23 mouse cellular contexts compared by ENCODE assay signal in the genomic region with DNA sequence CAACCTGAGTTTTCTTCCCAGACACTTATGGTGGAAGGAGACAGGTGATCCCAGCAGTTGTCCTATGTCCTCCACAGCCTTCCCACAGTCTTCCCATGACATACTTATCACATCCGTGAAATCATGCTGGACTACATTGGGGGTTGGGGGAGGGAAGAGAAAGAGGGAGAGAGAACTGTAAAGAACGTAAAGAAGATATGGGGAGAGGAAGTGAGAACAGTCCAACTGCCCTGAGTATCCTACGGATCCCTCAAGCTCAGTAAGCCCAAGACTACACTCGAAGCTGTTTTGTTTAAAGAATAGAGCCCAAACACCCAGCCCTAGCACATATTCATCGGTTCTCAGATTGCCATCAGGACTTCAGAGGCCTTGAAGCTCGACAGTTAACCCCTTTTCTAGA. TPM values are rescaled to one million over a fixed set of nuclear protein-coding genes. Genes with fewer than 3 reads are reported as not detected.
"Had no signal": no experiment of that assay in that cellular context is flagged by ENCODE, and none has a peak within 500 bp of the region (broad histone marks: within the 10 kb centered on the region; RNA-seq: fewer than 3 reads in every experiment).

No protein-coding gene starts in this region.

- H3K4me3 ChIP-seq: limb, embryonic 15.5 days; liver, embryonic 13.5 days; midbrain, embryonic 15.5 days; neural tube, embryonic 12.5 days had no signal

- H3K4me1 ChIP-seq: neural tube, embryonic 12.5 days had no signal

- H3K9ac ChIP-seq: limb, embryonic 15.5 days; liver, embryonic 13.5 days; midbrain, embryonic 15.5 days; neural tube, embryonic 12.5 days had no signal

- H3K27ac ChIP-seq: limb, embryonic 15.5 days; midbrain, embryonic 15.5 days; neural tube, embryonic 12.5 days; stomach, postnatal 0 days had no signal

- ATAC-seq: midbrain, embryonic 15.5 days had no signal

- H3K27me3 ChIP-seq: limb, embryonic 15.5 days; liver, embryonic 13.5 days; megakaryocyte, embryonic 14.5 days; midbrain, embryonic 15.5 days; neural tube, embryonic 12.5 days had no signal

- H3K4me2 ChIP-seq: limb, embryonic 15.5 days; liver, embryonic 13.5 days; midbrain, embryonic 11.5 days; midbrain, embryonic 15.5 days; neural tube, embryonic 12.5 days had no signal

- H3K9me3 ChIP-seq: limb, embryonic 15.5 days; liver, embryonic 13.5 days; megakaryocyte, embryonic 14.5 days; midbrain, embryonic 15.5 days; neural tube, embryonic 12.5 days had no signal

- DNase-seq: kidney, adult 2 months; kidney, postnatal 36 days; layer of hippocampus, adult 9-11 months; layer of hippocampus, postnatal 36 days; liver, embryonic 13.5 days; lung, adult 18-20 months; retina, postnatal 1 day; right cerebral cortex, postnatal 4 days had no signal

RNA-seq across cellular contexts. Expression of a gene that starts 30.7 kb away (rescaled TPM):
- total RNA-seq: monocyte, adult 5-6 weeks; neutrophil, adult 5-6 weeks had no signal

RNA-seq across cellular contexts. Expression of a gene that starts 39.5 kb away (rescaled TPM):
- total RNA-seq: layer of hippocampus, adult 18-20 months; layer of hippocampus, postnatal 36 days; left cerebral cortex, adult 8-10 months; left cerebral cortex, postnatal 25 days; monocyte, adult 5-6 weeks; neutrophil, adult 5-6 weeks had no signal
- polyA plus RNA-seq: kidney, adult 2 months; kidney, embryonic 16.5 days; limb, embryonic 11.5 days; limb, embryonic 15.5 days; liver, embryonic 13.5 days; lung, embryonic 16.5 days; midbrain, embryonic 11.5 days; midbrain, embryonic 15.5 days; neural tube, embryonic 12.5 days; stomach, postnatal 0 days; urinary bladder, adult 2 months had no signal
